Mouse (Mus musculus) midbrain, embryonic 14.5 days (tissue): ENCODE results near the gene Dhdh. TPM values are rescaled to one million over a fixed set of nuclear protein-coding genes. Genes with fewer than 3 reads are reported as not detected.
"Not testable (repeated sequence)": the region's sequence is repeated elsewhere in the genome, so short reads cannot be mapped to it uniquely, and the experiment has no call there.

Source experiments
- ATAC-seq: fragments of 200-750 bp; cut with Nextera tagmentation; 2 replicates; pipeline ENCODE4 v1.8.0; 2017; ENCODE audit warnings: moderate number of reproducible peaks, moderate library complexity; ENCODE audit not compliant: low FRiP score, low TSS enrichment
- DNase-seq: peaks from one replicate; pipeline ENCODE4 v3.0.0-alpha.2; 2015
- H3K27ac ChIP-seq: fragments of 300-500 bp; sonication (generic); replicated peaks from 2 replicates; pipeline ENCODE4 v1.5.1; 2014; ENCODE audit warnings: mild to moderate bottlenecking, low read depth, low read length, moderate library complexity
- H3K27me3 ChIP-seq: fragments of 300-500 bp; sonication (generic); 2 replicates; pipeline ENCODE4 v1.6.1; 2014; ENCODE audit warnings: low read length, control low read depth, mixed read lengths; ENCODE audit not compliant: control insufficient read depth, insufficient read depth
- H3K36me3 ChIP-seq: fragments of 300-500 bp; sonication (generic); 2 replicates; pipeline ENCODE4 v1.6.1; 2014; ENCODE audit warnings: low read length, control low read depth; ENCODE audit not compliant: control insufficient read depth, insufficient read depth
- H3K4me1 ChIP-seq: fragments of 300-500 bp; sonication (generic); 2 replicates; pipeline ENCODE4 v1.6.1; 2014; ENCODE audit warnings: mild to moderate bottlenecking, antibody characterized with exemption, low read length, control low read depth; ENCODE audit not compliant: control insufficient read depth, insufficient read depth
- H3K4me2 ChIP-seq: fragments of 300-500 bp; sonication (generic); 2 replicates; pipeline ENCODE4 v1.6.1; 2014; ENCODE audit warnings: mild to moderate bottlenecking, low read length, moderate library complexity
- H3K4me3 ChIP-seq: fragments of 300-500 bp; sonication (generic); replicated peaks from 2 replicates; pipeline ENCODE4 v1.5.1; 2014; ENCODE audit warnings: low read depth, low read length
- H3K9ac ChIP-seq: fragments of 300-500 bp; sonication (generic); replicated peaks from 2 replicates; pipeline ENCODE4 v1.6.1; 2014; ENCODE audit warnings: mild to moderate bottlenecking, low read length, moderate library complexity
- H3K9me3 ChIP-seq: fragments of 300-500 bp; sonication (generic); 2 replicates; pipeline ENCODE4 v1.6.1; 2016; ENCODE audit warnings: low read length, control low read depth, mixed read lengths; ENCODE audit not compliant: control insufficient read depth
- WGBS: fragments of 180-500 bp; shearing (Covaris S2); extraction: QIAGEN DNeasy Blood & Tissue Kit; methylation state at CpG from one replicate; pipeline ENCODE4 v1.1.7; 2014; 5-methylcytosine and 5-hydroxymethylcytosine counted together
- polyA plus RNA-seq: library from polyadenylated mRNA; unstranded; fragments of >200 nt; fragmentation: Nextera tagmentation; extraction: Ambion mirVana; gene quantifications from 2 replicates; pipeline ENCODE4 v1.2.1, GENCODE M21; 2014

Dhdh gene
- polyA plus RNA-seq, 1 experiment from 2014 or later = 3.2 TPM

- not testable (repeated sequence) for H3K27me3 ChIP-seq, DNase-seq, H3K36me3 ChIP-seq, H3K9ac ChIP-seq, H3K27ac ChIP-seq, H3K4me3 ChIP-seq, H3K9me3 ChIP-seq, H3K4me2 ChIP-seq, ATAC-seq, H3K4me1 ChIP-seq
- 72% methylated on average over 5 of the region's 5 CpGs for WGBS
Measured at GRCm38 (mm10) chr7:45516846-45517245, 28.2 kb upstream of the Dhdh start.

GRCm38 (mm10) chr7:45515436-45515835 is 26.8 kb upstream of the Dhdh start:
- Histone ChIP-seq H3K9me3 (no peaks in the 10 kb centered on the region), H3K4me1 (no peaks in the 10 kb centered on the region), H3K9ac (no peak overlapping the region), H3K27me3 (no peaks in the 10 kb centered on the region), H3K36me3 (no peaks in the 10 kb centered on the region), H3K4me2 (no peak overlapping the region), H3K4me3 (no peak overlapping the region), H3K27ac (no peak overlapping the region)
- DNase-seq (no peak), ATAC-seq (no peak)
- 27% methylated on average over 16 of the region's 16 CpGs for WGBS

GRCm38 (mm10) chr7:45514411-45514810 is 25.8 kb upstream of the Dhdh start:
- Histone ChIP-seq H3K36me3 (no peaks in the 10 kb centered on the region), H3K4me1 (peaks cover 3% of the 10 kb centered on the region), H3K4me3 (no peak overlapping the region), H3K4me2 (no peak overlapping the region), H3K9me3 (no peaks in the 10 kb centered on the region), H3K27me3 (no peaks in the 10 kb centered on the region), H3K27ac (no peak overlapping the region), H3K9ac (no peak overlapping the region)
- WGBS = 89% methylated on average over 7 of the region's 7 CpGs
- ATAC-seq (no peak), DNase-seq (no peak)

GRCm38 (mm10) chr7:45509912-45510787 is 21.5 kb upstream of the Dhdh start, which contains the start of gene Nucb1:
Gene Nucb1 (minus strand): TSS chr7:45510406.
- ATAC-seq (peak; percentile 92), DNase-seq (peak; percentile 97)
- peak within 1 kb of the TSS; percentile 90 for H3K4me2 ChIP-seq
- H3K27ac ChIP-seq = peak within 1 kb of the TSS; percentile 79
- peaks cover 10% of the 10 kb centered on the region for H3K4me1 ChIP-seq
- H3K9ac ChIP-seq = peak within 1 kb of the TSS; percentile 84
- peak within 1 kb of the TSS; percentile 73 for H3K4me3 ChIP-seq
- peaks cover 15% of the 10 kb centered on the region for H3K36me3 ChIP-seq
- H3K9me3 ChIP-seq = no peaks in the 10 kb centered on the region
- under 1% methylated on average over 44 of the region's 44 CpGs for WGBS
- H3K27me3 ChIP-seq = no peaks in the 10 kb centered on the region

GRCm38 (mm10) chr7:45509181-45509882 is 20.7 kb upstream of the Dhdh start:
- Histone ChIP-seq H3K4me1 (peaks cover 10% of the 10 kb centered on the region), H3K9ac (peak overlapping the region; percentile 84), H3K4me2 (peak overlapping the region; percentile 90), H3K27ac (no peak overlapping the region; the same call in 1 of the 2 replicates), H3K4me3 (peak overlapping the region; percentile 73), H3K9me3 (no peaks in the 10 kb centered on the region), H3K36me3 (peaks cover 15% of the 10 kb centered on the region), H3K27me3 (no peaks in the 10 kb centered on the region)
- ATAC-seq (peak; percentile 24; the same call in 1 of the 2 replicates), DNase-seq (no peak)
- 45% methylated on average over 19 of the region's 19 CpGs for WGBS

- ATAC-seq = no peak
- no peaks in the 10 kb centered on the region for H3K9me3 ChIP-seq
- peaks cover 18% of the 10 kb centered on the region for H3K36me3 ChIP-seq
- DNase-seq = no peak
- H3K9ac ChIP-seq = no peak overlapping the region
- H3K4me2 ChIP-seq = no peak overlapping the region; the same call in 1 of the 2 replicates
- H3K4me3 ChIP-seq = no peak overlapping the region
- WGBS = 83% methylated on average over 6 of the region's 6 CpGs
- no peak overlapping the region for H3K27ac ChIP-seq
- H3K27me3 ChIP-seq = no peaks in the 10 kb centered on the region
- peaks cover 10% of the 10 kb centered on the region for H3K4me1 ChIP-seq
Measured at GRCm38 (mm10) chr7:45508561-45508960, 20.0 kb upstream of the Dhdh start.

- Histone ChIP-seq H3K36me3 (peaks cover 22% of the 10 kb centered on the region), H3K9me3 (no peaks in the 10 kb centered on the region), H3K4me1 (peaks cover 10% of the 10 kb centered on the region), H3K27ac (no peak overlapping the region), H3K4me2 (no peak overlapping the region), H3K27me3 (no peaks in the 10 kb centered on the region), H3K4me3 (no peak overlapping the region), H3K9ac (no peak overlapping the region)
- DNase-seq = no peak
- WGBS = 90% methylated on average over 6 of the region's 6 CpGs
- ATAC-seq = no peak
Measured at GRCm38 (mm10) chr7:45507583-45507982, 19.0 kb upstream of the Dhdh start.

GRCm38 (mm10) chr7:45498427-45498826 is 9.8 kb upstream of the Dhdh start:
- H3K9me3 ChIP-seq = no peaks in the 10 kb centered on the region
- H3K4me2 ChIP-seq = no peak overlapping the region
- WGBS = 96% methylated on average over 6 of the region's 6 CpGs
- H3K27ac ChIP-seq = no peak overlapping the region
- H3K4me3 ChIP-seq = no peak overlapping the region
- peaks cover 84% of the 10 kb centered on the region for H3K36me3 ChIP-seq
- H3K9ac ChIP-seq = no peak overlapping the region
- DNase-seq (no peak), ATAC-seq (no peak)
- no peaks in the 10 kb centered on the region for H3K4me1 ChIP-seq
- no peaks in the 10 kb centered on the region for H3K27me3 ChIP-seq
